Mouse (Mus musculus): ENCODE data around the gene Mast4. TPM values are rescaled to one million over a fixed set of nuclear protein-coding genes. Genes with fewer than 3 reads are reported as not detected.

Mast4 gene
- polyA plus RNA-seq, 1 experiment from 2014 or later: 18.9 TPM

- H3K27ac ChIP-seq (replicated peaks; ENCODE audit: low read depth, low read length): no peak overlapping the region
- no peak overlapping the region for H3K4me3 ChIP-seq (ENCODE audit: low read depth, low read length)
Observed at GRCm38 (mm10) chr13:103082891-103083290, 251.4 kb downstream of the Mast4 start.

DNA sequence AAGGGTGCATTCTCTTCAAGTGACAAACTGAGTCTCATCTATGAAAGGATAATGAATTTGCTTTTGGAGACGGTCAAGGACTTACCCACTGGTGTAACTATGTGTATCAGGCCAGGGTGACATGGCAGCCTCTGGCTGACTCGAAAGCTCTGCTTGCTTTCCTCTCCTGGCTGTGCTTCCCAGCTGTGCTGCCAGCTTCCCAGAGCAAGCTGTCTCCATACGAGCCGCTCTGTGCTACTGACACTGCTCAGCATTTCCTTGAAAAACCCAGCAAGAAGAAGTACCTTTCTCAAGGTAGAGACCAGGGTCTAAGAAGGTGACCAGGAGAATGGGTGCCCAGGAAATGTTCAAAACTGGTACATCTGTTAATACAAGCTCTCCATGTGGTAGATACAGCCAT lies 254.5 kb downstream of the Mast4 start:
- Histone ChIP-seq H3K9ac (ENCODE audit: low read length) (no peak overlapping the region), H3K27me3 (ENCODE audit: control insufficient read depth, insufficient read depth, low read length) (no peaks in the 10 kb centered on the region), H3K27ac (replicated peaks; ENCODE audit: low read depth, low read length) (no peak overlapping the region), H3K9me3 (ENCODE audit: control insufficient read depth, low read length) (no peaks in the 10 kb centered on the region), H3K4me3 (ENCODE audit: low read depth, low read length) (no peak overlapping the region), H3K4me2 (ENCODE audit: low read depth, severe bottlenecking) (no peak overlapping the region), H3K4me1 (ENCODE audit: control insufficient read depth, insufficient read depth, low read length) (no peaks in the 10 kb centered on the region), H3K36me3 (ENCODE audit: control insufficient read depth, insufficient read depth, low read length) (no peaks in the 10 kb centered on the region)
- no peak for ATAC-seq (ENCODE audit: insufficient number of reproducible peaks, low FRiP score, low TSS enrichment, low read depth)
- 71% methylated on average over 4 of the region's 4 CpGs for WGBS
- no peak for DNase-seq (ENCODE audit: low spot score)

More at GRCm38 (mm10) chr13:103082891-103083290, 251.4 kb downstream of the Mast4 start:
- H3K36me3 ChIP-seq (ENCODE audit: control insufficient read depth, insufficient read depth, low read length): no peaks in the 10 kb centered on the region
- ATAC-seq (ENCODE audit: insufficient number of reproducible peaks, low FRiP score, low TSS enrichment, low read depth): no peak
- H3K9ac ChIP-seq (ENCODE audit: low read length): no peak overlapping the region
- 34% methylated on average over 2 of the region's 6 CpGs for WGBS
- no peaks in the 10 kb centered on the region for H3K27me3 ChIP-seq (ENCODE audit: control insufficient read depth, insufficient read depth, low read length)
- H3K4me1 ChIP-seq (ENCODE audit: control insufficient read depth, insufficient read depth, low read length): no peaks in the 10 kb centered on the region
- H3K9me3 ChIP-seq (ENCODE audit: control insufficient read depth, low read length): no peaks in the 10 kb centered on the region
- no peak overlapping the region for H3K4me2 ChIP-seq (ENCODE audit: low read depth, severe bottlenecking)
- DNase-seq (ENCODE audit: low spot score): no peak

- DNase-seq (ENCODE audit: low spot score): no peak
- Histone ChIP-seq H3K27ac (replicated peaks; ENCODE audit: low read depth, low read length) (no peak overlapping the region), H3K4me3 (ENCODE audit: low read depth, low read length) (no peak overlapping the region), H3K9ac (ENCODE audit: low read length) (no peak overlapping the region), H3K27me3 (ENCODE audit: control insufficient read depth, insufficient read depth, low read length) (no peaks in the 10 kb centered on the region), H3K4me2 (ENCODE audit: low read depth, severe bottlenecking) (no peak overlapping the region), H3K36me3 (ENCODE audit: control insufficient read depth, insufficient read depth, low read length) (no peaks in the 10 kb centered on the region), H3K9me3 (ENCODE audit: control insufficient read depth, low read length) (no peaks in the 10 kb centered on the region), H3K4me1 (ENCODE audit: control insufficient read depth, insufficient read depth, low read length) (no peaks in the 10 kb centered on the region)
- ATAC-seq (ENCODE audit: insufficient number of reproducible peaks, low FRiP score, low TSS enrichment, low read depth): no peak
- 91% methylated on average over 6 of the region's 6 CpGs for WGBS
Observed at GRCm38 (mm10) chr13:103078815-103079214, 255.5 kb downstream of the Mast4 start.

DNA sequence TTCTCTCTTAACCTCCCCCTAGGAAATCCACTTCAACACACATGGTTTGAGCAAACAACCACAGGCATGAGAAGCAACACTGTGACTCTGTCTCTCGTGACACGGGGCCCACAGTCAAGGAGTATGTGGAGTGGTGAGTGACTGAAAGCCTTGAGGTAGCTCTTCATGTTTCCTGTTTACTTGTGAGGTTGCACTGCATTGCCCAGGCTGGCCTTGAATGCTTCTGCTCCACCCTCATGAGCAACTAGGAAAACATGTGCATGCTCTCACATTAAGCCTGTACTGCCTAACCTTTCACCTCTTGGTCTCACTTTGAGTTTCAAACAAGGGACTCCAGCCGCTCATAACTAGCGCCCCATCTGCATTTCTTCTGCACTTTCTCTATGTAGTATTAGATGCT lies 260.8 kb downstream of the Mast4 start:
- H3K4me1 ChIP-seq (ENCODE audit: control insufficient read depth, insufficient read depth, low read length): no peaks in the 10 kb centered on the region
- H3K36me3 ChIP-seq (ENCODE audit: control insufficient read depth, insufficient read depth, low read length): no peaks in the 10 kb centered on the region

DNA sequence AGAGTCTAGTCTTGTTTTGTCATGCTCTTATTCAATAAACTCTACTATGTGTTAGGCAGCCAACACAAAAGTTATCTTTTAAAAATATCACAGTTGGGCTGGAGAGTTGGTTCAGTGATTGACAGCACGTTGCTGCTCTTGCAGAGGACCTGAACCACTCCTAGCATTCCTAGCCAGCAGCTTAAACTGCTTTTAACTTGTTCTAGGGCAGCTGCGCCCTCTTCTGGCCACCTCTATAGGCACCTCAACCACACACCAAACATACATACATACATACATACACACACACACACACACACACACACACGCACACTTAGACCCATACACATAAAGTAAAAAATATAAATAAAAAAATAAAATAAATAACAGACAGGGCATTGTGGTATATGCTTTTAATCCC lies 262.5 kb downstream of the Mast4 start:
- Histone ChIP-seq H3K27ac (replicated peaks; ENCODE audit: low read depth, low read length) (no peak overlapping the region), H3K4me1 (ENCODE audit: control insufficient read depth, insufficient read depth, low read length) (no peaks in the 10 kb centered on the region), H3K4me3 (ENCODE audit: low read depth, low read length) (no peak overlapping the region), H3K27me3 (ENCODE audit: control insufficient read depth, insufficient read depth, low read length) (no peaks in the 10 kb centered on the region), H3K4me2 (ENCODE audit: low read depth, severe bottlenecking) (no peak overlapping the region), H3K9me3 (ENCODE audit: control insufficient read depth, low read length) (no peaks in the 10 kb centered on the region), H3K36me3 (ENCODE audit: control insufficient read depth, insufficient read depth, low read length) (no peaks in the 10 kb centered on the region), H3K9ac (ENCODE audit: low read length) (no peak overlapping the region)
- no peak for ATAC-seq (ENCODE audit: insufficient number of reproducible peaks, low FRiP score, low TSS enrichment, low read depth)
- DNase-seq (ENCODE audit: low spot score): no peak
- 68% methylated on average over 3 of the region's 3 CpGs for WGBS

More for the DNA sequence above, 260.8 kb downstream of the Mast4 start:
- no peak overlapping the region for H3K27ac ChIP-seq (replicated peaks; ENCODE audit: low read depth, low read length)
- no peak overlapping the region for H3K4me2 ChIP-seq (ENCODE audit: low read depth, severe bottlenecking)
- no peak overlapping the region for H3K4me3 ChIP-seq (ENCODE audit: low read depth, low read length)
- ATAC-seq (ENCODE audit: insufficient number of reproducible peaks, low FRiP score, low TSS enrichment, low read depth): no peak
- DNase-seq (ENCODE audit: low spot score): no peak
- 78% methylated on average over 4 of the region's 4 CpGs for WGBS
- no peaks in the 10 kb centered on the region for H3K27me3 ChIP-seq (ENCODE audit: control insufficient read depth, insufficient read depth, low read length)
- H3K9me3 ChIP-seq (ENCODE audit: control insufficient read depth, low read length): no peaks in the 10 kb centered on the region
- no peak overlapping the region for H3K9ac ChIP-seq (ENCODE audit: low read length)

DNA sequence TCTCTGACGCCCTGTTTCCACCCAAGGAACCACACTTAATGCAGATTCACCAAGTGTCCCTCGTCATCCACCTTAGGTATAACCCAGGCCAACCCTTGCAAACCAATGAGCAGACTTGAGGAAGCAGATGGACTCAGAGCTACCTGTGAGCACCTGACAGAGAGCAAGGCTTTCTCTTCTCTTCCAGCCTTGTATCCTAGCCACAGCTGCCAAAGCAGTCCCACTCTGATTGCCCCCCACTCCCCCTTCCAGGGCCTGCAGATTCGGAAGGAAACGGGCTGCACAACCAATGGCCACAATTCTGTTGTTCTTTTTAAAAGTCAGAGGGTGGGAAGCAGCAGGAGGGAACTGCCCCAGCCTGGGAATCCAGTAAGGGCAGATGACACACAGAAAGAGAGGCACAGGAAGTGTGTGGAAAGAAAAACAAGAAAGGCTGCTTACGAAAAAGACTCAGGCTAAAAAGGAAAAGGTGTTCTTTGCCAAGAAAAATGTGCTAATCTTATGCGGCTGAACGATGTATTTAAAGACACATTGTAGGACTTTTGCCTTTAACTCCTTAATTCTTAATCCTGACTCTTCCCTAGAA lies 266.6 kb downstream of the Mast4 start:
- Histone ChIP-seq H3K4me3 (ENCODE audit: low read depth, low read length) (no peak overlapping the region), H3K4me2 (ENCODE audit: low read depth, severe bottlenecking) (no peak overlapping the region), H3K9me3 (ENCODE audit: control insufficient read depth, low read length) (no peaks in the 10 kb centered on the region), H3K27ac (replicated peaks; ENCODE audit: low read depth, low read length) (no peak overlapping the region), H3K36me3 (ENCODE audit: control insufficient read depth, insufficient read depth, low read length) (no peaks in the 10 kb centered on the region), H3K9ac (ENCODE audit: low read length) (no peak overlapping the region), H3K27me3 (ENCODE audit: control insufficient read depth, insufficient read depth, low read length) (no peaks in the 10 kb centered on the region), H3K4me1 (ENCODE audit: control insufficient read depth, insufficient read depth, low read length) (no peaks in the 10 kb centered on the region)
- DNase-seq (ENCODE audit: low spot score) (no peak), ATAC-seq (ENCODE audit: insufficient number of reproducible peaks, low FRiP score, low TSS enrichment, low read depth) (no peak)
- WGBS: 51% methylated on average over 7 of the region's 7 CpGs

DNA sequence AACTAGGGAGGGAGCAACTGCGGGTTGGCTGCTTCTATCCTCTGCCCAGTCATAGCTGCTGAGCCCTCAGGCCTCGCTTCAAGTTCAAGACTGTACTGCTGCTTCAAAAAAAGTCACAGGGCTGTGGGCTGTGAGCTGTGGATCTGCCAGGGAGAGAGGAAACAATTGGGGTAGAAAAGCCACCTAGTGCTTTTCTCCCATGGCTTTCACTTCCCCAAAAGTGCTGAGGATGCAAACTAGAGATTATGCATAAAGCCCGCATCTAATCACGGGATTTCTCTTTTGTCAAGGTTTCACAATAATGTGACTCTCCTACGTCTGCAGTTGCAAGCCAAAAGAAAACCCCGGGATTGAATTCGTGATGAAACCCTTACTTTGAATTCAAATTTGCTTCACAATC lies 268.9 kb downstream of the Mast4 start:
- no peak overlapping the region for H3K9ac ChIP-seq (ENCODE audit: low read length)
- no peak overlapping the region for H3K4me3 ChIP-seq (ENCODE audit: low read depth, low read length)
- no peaks in the 10 kb centered on the region for H3K9me3 ChIP-seq (ENCODE audit: control insufficient read depth, low read length)
- no peak overlapping the region for H3K27ac ChIP-seq (replicated peaks; ENCODE audit: low read depth, low read length)
- H3K27me3 ChIP-seq (ENCODE audit: control insufficient read depth, insufficient read depth, low read length): no peaks in the 10 kb centered on the region
- 66% methylated on average over 7 of the region's 7 CpGs for WGBS
- no peak overlapping the region for H3K4me2 ChIP-seq (ENCODE audit: low read depth, severe bottlenecking)
- H3K36me3 ChIP-seq (ENCODE audit: control insufficient read depth, insufficient read depth, low read length): no peaks in the 10 kb centered on the region
- DNase-seq (ENCODE audit: low spot score): no peak
- no peaks in the 10 kb centered on the region for H3K4me1 ChIP-seq (ENCODE audit: control insufficient read depth, insufficient read depth, low read length)
- ATAC-seq (ENCODE audit: insufficient number of reproducible peaks, low FRiP score, low TSS enrichment, low read depth): no peak

- Histone ChIP-seq H3K36me3 (ENCODE audit: control insufficient read depth, insufficient read depth, low read length) (no peaks in the 10 kb centered on the region), H3K4me1 (ENCODE audit: control insufficient read depth, insufficient read depth, low read length) (no peaks in the 10 kb centered on the region), H3K4me2 (ENCODE audit: low read depth, severe bottlenecking) (no peak overlapping the region), H3K9me3 (ENCODE audit: control insufficient read depth, low read length) (no peaks in the 10 kb centered on the region), H3K4me3 (ENCODE audit: low read depth, low read length) (no peak overlapping the region), H3K9ac (ENCODE audit: low read length) (no peak overlapping the region), H3K27me3 (ENCODE audit: control insufficient read depth, insufficient read depth, low read length) (no peaks in the 10 kb centered on the region), H3K27ac (replicated peaks; ENCODE audit: low read depth, low read length) (no peak overlapping the region)
- ATAC-seq (ENCODE audit: insufficient number of reproducible peaks, low FRiP score, low TSS enrichment, low read depth): no peak
- WGBS: 72% methylated on average over 2 of the region's 2 CpGs
- no peak for DNase-seq (ENCODE audit: low spot score)
Observed at GRCm38 (mm10) chr13:103061680-103062079, 272.6 kb downstream of the Mast4 start.

DNA sequence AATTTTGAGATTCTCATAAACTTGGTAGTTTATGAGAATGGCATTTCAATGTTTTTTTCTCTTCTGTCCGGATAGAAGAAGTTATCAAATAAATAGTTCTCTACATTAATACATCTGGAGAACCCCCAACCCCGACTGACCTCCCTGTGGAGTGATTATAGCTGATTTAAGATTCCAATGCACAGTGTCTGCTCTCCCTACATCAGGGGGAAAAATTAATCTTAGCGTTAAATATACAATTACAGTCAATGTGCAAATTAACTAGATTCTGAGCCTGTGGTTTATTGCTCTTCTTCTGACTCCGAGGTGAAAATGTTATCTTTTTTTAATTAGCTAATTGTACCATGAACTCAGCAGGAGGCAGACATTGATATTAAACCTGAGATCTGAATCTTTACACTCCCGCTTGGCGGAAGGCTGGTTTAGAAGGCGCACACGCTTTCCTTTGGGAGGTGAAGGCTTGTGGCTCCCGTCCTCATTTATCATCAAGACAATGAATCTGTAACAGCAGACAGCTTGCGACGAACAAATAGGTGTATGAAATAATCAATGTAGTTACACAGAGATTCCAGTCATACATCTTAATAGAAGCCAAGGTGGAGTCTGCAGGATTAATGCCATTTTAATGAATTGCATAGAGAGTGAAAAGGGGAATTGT lies 274.2 kb downstream of the Mast4 start:
- Histone ChIP-seq H3K36me3 (ENCODE audit: control insufficient read depth, insufficient read depth, low read length) (no peaks in the 10 kb centered on the region), H3K27me3 (ENCODE audit: control insufficient read depth, insufficient read depth, low read length) (no peaks in the 10 kb centered on the region), H3K4me1 (ENCODE audit: control insufficient read depth, insufficient read depth, low read length) (no peaks in the 10 kb centered on the region), H3K9ac (ENCODE audit: low read length) (no peak overlapping the region), H3K27ac (replicated peaks; ENCODE audit: low read depth, low read length) (no peak overlapping the region), H3K4me3 (ENCODE audit: low read depth, low read length) (no peak overlapping the region), H3K9me3 (ENCODE audit: control insufficient read depth, low read length) (no peaks in the 10 kb centered on the region), H3K4me2 (ENCODE audit: low read depth, severe bottlenecking) (no peak overlapping the region)
- no peak for ATAC-seq (ENCODE audit: insufficient number of reproducible peaks, low FRiP score, low TSS enrichment, low read depth)
- 78% methylated on average over 11 of the region's 11 CpGs for WGBS
- DNase-seq (ENCODE audit: low spot score): no peak
